Mouse (Mus musculus): ENCODE measurements around the gene Lama4.

Gene Lama4

GRCm38 (mm10) chr10:39157321-39157720 lies 192.0 kb downstream of the Lama4 start:
- no peak for DNase-seq (ENCODE audit: low spot score in 2 of 2)

GRCm38 (mm10) chr10:39158306-39158705 lies 193.0 kb downstream of the Lama4 start:
- no peak for DNase-seq (ENCODE audit: low spot score in 2 of 2)
